Mouse (Mus musculus) liver, adult 2 months (tissue): ENCODE results near the gene Cx3cr1. TPM values are rescaled to one million over a fixed set of nuclear protein-coding genes. Genes with fewer than 3 reads are reported as not detected.
A peak's percentile ranks its signal among the peaks of the same experiment; 100 is the strongest.

Experiments used
- DNase-seq: peaks from one replicate; pipeline ENCODE4 v3.0.0-alpha.2; 2011; ENCODE audit warnings: low read depth, low spot score; ENCODE audit errors: extremely low read depth
- H3K27ac ChIP-seq: fragments of 200-500 bp; replicated peaks from 2 replicates; pipeline ENCODE4 v1.5.1; 2012; ENCODE audit warnings: low read depth, mild to moderate bottlenecking, control low read depth, inconsistent platforms, low read length; ENCODE audit not compliant: insufficient read depth
- H3K27me3 ChIP-seq: fragments of 200-500 bp; 2 replicates; pipeline ENCODE4 v1.6.1; 2012; ENCODE audit warnings: mild to moderate bottlenecking, moderate library complexity, low read length, inconsistent platforms; ENCODE audit not compliant: control insufficient read depth, insufficient read depth
- H3K36me3 ChIP-seq: fragments of 200-500 bp; 2 replicates; pipeline ENCODE4 v1.6.1; 2012; ENCODE audit warnings: low read length, inconsistent platforms; ENCODE audit not compliant: control insufficient read depth, insufficient read depth
- H3K4me1 ChIP-seq: fragments of 200-500 bp; 2 replicates; pipeline ENCODE4 v1.6.1; 2011; ENCODE audit warnings: low read length; ENCODE audit not compliant: control insufficient read depth, insufficient read depth
- H3K4me3 ChIP-seq: fragments of 200-500 bp; 2 replicates; pipeline ENCODE4 v1.5.1; 2011; ENCODE audit warnings: low read depth, mild to moderate bottlenecking, control low read depth, low read length, moderate library complexity; ENCODE audit not compliant: insufficient read depth
- H3K79me2 ChIP-seq: fragments of 200-500 bp; 2 replicates; pipeline ENCODE4 v1.6.1; 2012; ENCODE audit warnings: inconsistent platforms, mild to moderate bottlenecking, low read length, moderate library complexity; ENCODE audit not compliant: control insufficient read depth, insufficient read depth
- H3K9ac ChIP-seq: fragments of 200-500 bp; 2 replicates; pipeline ENCODE4 v1.6.1; 2012; ENCODE audit warnings: low read depth, mild to moderate bottlenecking, control low read depth, inconsistent platforms, low read length
- CTCF ChIP-seq: fragments of 200-500 bp; IDR thresholded peaks from 2 replicates; pipeline ENCODE4 v1.5.1; 2011; ENCODE audit warnings: low read depth, low read length, control low read depth
- POLR2A ChIP-seq: fragments of 200-500 bp; IDR thresholded peaks from 2 replicates; pipeline ENCODE4 v1.6.1; 2011; ENCODE audit warnings: low read length, control low read depth; ENCODE audit not compliant: insufficient read depth; ENCODE audit errors: extremely low read depth
- WGBS: fragments of 180-500 bp; shearing (Covaris S2); methylation state at CpG from one replicate; pipeline ENCODE4 v1.1.7; 2018; 5-methylcytosine and 5-hydroxymethylcytosine counted together
- polyA plus RNA-seq: library from polyadenylated mRNA; depleted of rRNA; stranded (reverse); fragments of >200 nt; gene quantifications from 2 replicates; pipeline ENCODE4 v1.2.3, GENCODE M21; 2012; rRNA removed
- total RNA-seq: library from RNA; depleted of rRNA; stranded (reverse); fragments of >200 nt; gene quantifications from 2 replicates; pipeline ENCODE4 v1.2.3, GENCODE M21; 2014; rRNA removed

Gene Cx3cr1
- total and polyA plus RNA-seq, 2 experiments = 0.09 to 0.39 TPM

- no peaks in the 10 kb centered on the region for H3K79me2 ChIP-seq
- DNase-seq = peak; percentile 38
- no peaks in the 10 kb centered on the region for H3K4me1 ChIP-seq
- no peak overlapping the region for H3K27ac ChIP-seq
- no peak overlapping the region for H3K4me3 ChIP-seq
- H3K27me3 ChIP-seq = no peaks in the 10 kb centered on the region
- no peaks in the 10 kb centered on the region for H3K36me3 ChIP-seq
- H3K9ac ChIP-seq = no peak overlapping the region
- WGBS = 39% methylated on average over 2 of the region's 2 CpGs
- no peak for TF ChIP-seq POLR2A
These were observed 216.4 kb downstream of the Cx3cr1 start for GRCm38 (mm10) chr9:119853071-119853846.

DNA sequence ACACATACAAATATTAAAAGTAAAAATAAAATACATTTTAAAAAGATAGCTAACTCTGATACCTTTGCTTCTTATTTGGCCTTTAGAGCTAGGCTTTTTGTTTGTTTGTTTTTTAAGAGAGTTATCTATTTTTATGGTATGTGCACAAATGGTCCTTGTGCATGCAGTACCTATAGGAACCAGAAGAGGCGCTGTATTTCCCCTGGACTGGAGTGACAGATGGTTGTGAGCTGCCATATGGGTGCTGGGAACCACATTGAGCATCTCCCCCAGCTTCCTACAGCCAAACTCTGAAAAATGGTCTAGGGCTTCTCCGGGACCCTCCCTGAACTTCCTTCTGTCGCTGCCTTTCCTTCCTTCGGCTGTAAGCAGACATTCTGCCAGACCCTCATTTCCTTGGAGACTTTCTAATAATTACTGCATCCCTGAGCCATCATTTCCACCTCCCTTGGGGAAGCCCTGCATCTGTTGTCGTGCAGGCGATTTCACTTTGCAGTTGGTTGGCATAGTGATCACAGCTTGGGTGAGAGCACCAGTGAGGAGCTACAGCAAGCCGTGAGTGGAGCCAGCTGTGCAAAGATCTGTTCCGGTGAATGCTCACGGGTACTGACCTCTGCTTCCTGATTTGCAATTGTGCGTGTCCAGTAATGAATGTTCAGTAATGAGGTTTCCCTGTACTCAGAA, 217.2 kb downstream of the Cx3cr1 start:
- Histone ChIP-seq H3K9ac (no peak overlapping the region), H3K79me2 (no peaks in the 10 kb centered on the region), H3K4me3 (no peak overlapping the region), H3K27me3 (no peaks in the 10 kb centered on the region), H3K27ac (no peak overlapping the region), H3K4me1 (no peaks in the 10 kb centered on the region), H3K36me3 (no peaks in the 10 kb centered on the region)
- 79% methylated on average over 10 of the region's 10 CpGs for WGBS
- DNase-seq = no peak
- TF ChIP-seq CTCF = peak; percentile 4; the same call in 1 of the 2 replicates
- TF ChIP-seq POLR2A = no peak

Other genes starting within 250 kb of the Cx3cr1 start
- gene Scn11a, start 244.4 kb downstream of the Cx3cr1 start, total RNA-seq = not detected in 2 replicates
- not detected in 2 replicates for gene Scn11a, start 244.4 kb downstream of the Cx3cr1 start, polyA plus RNA-seq
- 23.3 and 24.5 TPM in 2 replicates for gene Wdr48, start 175.0 kb downstream of the Cx3cr1 start, total RNA-seq
- 12.5 and 13.3 TPM in 2 replicates for gene Wdr48, start 175.0 kb downstream of the Cx3cr1 start, polyA plus RNA-seq
- 10.9 and 11.5 TPM in 2 replicates for gene Gorasp1, start 132.3 kb downstream of the Cx3cr1 start, total RNA-seq
- gene Gorasp1, start 132.3 kb downstream of the Cx3cr1 start, polyA plus RNA-seq = 18.1 and 20.7 TPM in 2 replicates
- 0.07 TPM in 1 of 2 replicates, not detected in the other for gene Ttc21a, start 132.3 kb downstream of the Cx3cr1 start, total RNA-seq
- gene Ttc21a, start 132.3 kb downstream of the Cx3cr1 start, polyA plus RNA-seq = not detected in 2 replicates
- gene Csrnp1, start 85.2 kb downstream of the Cx3cr1 start, total RNA-seq = 5.8 and 9.2 TPM in 2 replicates
- gene Csrnp1, start 85.2 kb downstream of the Cx3cr1 start, polyA plus RNA-seq = 9.7 and 10.4 TPM in 2 replicates
- under 0.01 and 0.09 TPM in 2 replicates for gene Xirp1, start 46.3 kb downstream of the Cx3cr1 start, total RNA-seq
- 0.11 TPM in 2 replicates for gene Xirp1, start 46.3 kb downstream of the Cx3cr1 start, polyA plus RNA-seq
- not detected in 2 replicates for gene Ccr8, start 22.2 kb upstream of the Cx3cr1 start, total RNA-seq
- 0.07 TPM in 1 of 2 replicates, not detected in the other for gene Ccr8, start 22.2 kb upstream of the Cx3cr1 start, polyA plus RNA-seq
- gene Slc25a38, start 40.5 kb upstream of the Cx3cr1 start, total RNA-seq = 18.7 and 24.6 TPM in 2 replicates
- gene Slc25a38, start 40.5 kb upstream of the Cx3cr1 start, polyA plus RNA-seq = 39.3 and 44.2 TPM in 2 replicates
- 646 and 710 TPM in 2 replicates for gene Rpsa, start 57.8 kb upstream of the Cx3cr1 start, total RNA-seq
- 896 and 1,141 TPM in 2 replicates for gene Rpsa, start 57.8 kb upstream of the Cx3cr1 start, polyA plus RNA-seq
- 0.13 TPM in 1 of 2 replicates, not detected in the other for gene Mobp, start 79.8 kb upstream of the Cx3cr1 start, total RNA-seq
- gene Mobp, start 79.8 kb upstream of the Cx3cr1 start, polyA plus RNA-seq = not detected in 2 replicates
- gene Myrip, start 231.6 kb upstream of the Cx3cr1 start, total RNA-seq = 0.13 and 0.28 TPM in 2 replicates
- 0.09 and 0.17 TPM in 2 replicates for gene Myrip, start 231.6 kb upstream of the Cx3cr1 start, polyA plus RNA-seq